Mouse (Mus musculus) midbrain, embryonic 16.5 days (tissue): ENCODE measurements around the gene Hddc2. TPM values are rescaled to one million over a fixed set of nuclear protein-coding genes. Genes with fewer than 3 reads are reported as not detected.
A peak's percentile ranks its signal among the peaks of the same experiment; 100 is the strongest.

ENCODE experiments used
- ATAC-seq: fragments of 200-750 bp; cut with Nextera tagmentation; 2 replicates; pipeline ENCODE4 v1.8.0; 2017; ENCODE audit warnings: moderate TSS enrichment
- H3K27ac ChIP-seq: fragments of 300-500 bp; sonication (generic); 2 replicates; pipeline ENCODE4 v1.5.1; 2014; ENCODE audit warnings: mild to moderate bottlenecking, low read length, mixed read lengths
- H3K27me3 ChIP-seq: fragments of 300-500 bp; sonication (generic); 2 replicates; pipeline ENCODE4 v1.6.1; 2014; ENCODE audit warnings: low read depth, low read length, mixed read lengths; ENCODE audit not compliant: control insufficient read depth, insufficient read depth
- H3K36me3 ChIP-seq: fragments of 300-500 bp; sonication (generic); 2 replicates; pipeline ENCODE4 v1.6.1; 2014; ENCODE audit warnings: mild to moderate bottlenecking, low read length, moderate library complexity, mixed read lengths; ENCODE audit not compliant: control insufficient read depth, insufficient read depth
- H3K4me1 ChIP-seq: fragments of 300-500 bp; sonication (generic); 2 replicates; pipeline ENCODE4 v1.6.1; 2014; ENCODE audit warnings: mild to moderate bottlenecking, low read length, mixed read lengths; ENCODE audit not compliant: control insufficient read depth, insufficient read depth
- H3K4me2 ChIP-seq: fragments of 300-500 bp; sonication (generic); 2 replicates; pipeline ENCODE4 v1.6.1; 2014; ENCODE audit warnings: mild to moderate bottlenecking, low read length, mixed read lengths
- H3K4me3 ChIP-seq: fragments of 300-500 bp; sonication (generic); 2 replicates; pipeline ENCODE4 v1.5.1; 2014; ENCODE audit warnings: low read depth, mild to moderate bottlenecking, low read length, moderate library complexity, mixed read lengths
- H3K9ac ChIP-seq: fragments of 300-500 bp; sonication (generic); 2 replicates; pipeline ENCODE4 v1.6.1; 2014; ENCODE audit warnings: low read depth, low read length, mixed read lengths
- H3K9me3 ChIP-seq: fragments of 300-500 bp; sonication (generic); replicated peaks from 2 replicates; pipeline ENCODE4 v1.6.1; 2014; ENCODE audit warnings: mild to moderate bottlenecking, low read length, mixed read lengths; ENCODE audit not compliant: control insufficient read depth, poor library complexity, severe bottlenecking
- WGBS: fragments of 180-500 bp; shearing (Covaris S2); extraction: QIAGEN DNeasy Blood & Tissue Kit; methylation state at CpG from one replicate; pipeline ENCODE4 v1.1.7; 2014; 5-methylcytosine and 5-hydroxymethylcytosine counted together
- polyA plus RNA-seq: library from polyadenylated mRNA; unstranded; fragments of >200 nt; fragmentation: Nextera tagmentation; extraction: Ambion mirVana; gene quantifications from 2 replicates; pipeline ENCODE4 v1.2.1, GENCODE M21; 2015

Hddc2 gene
- polyA plus RNA-seq, 1 experiment from 2014 or later: 56.8 TPM

DNA sequence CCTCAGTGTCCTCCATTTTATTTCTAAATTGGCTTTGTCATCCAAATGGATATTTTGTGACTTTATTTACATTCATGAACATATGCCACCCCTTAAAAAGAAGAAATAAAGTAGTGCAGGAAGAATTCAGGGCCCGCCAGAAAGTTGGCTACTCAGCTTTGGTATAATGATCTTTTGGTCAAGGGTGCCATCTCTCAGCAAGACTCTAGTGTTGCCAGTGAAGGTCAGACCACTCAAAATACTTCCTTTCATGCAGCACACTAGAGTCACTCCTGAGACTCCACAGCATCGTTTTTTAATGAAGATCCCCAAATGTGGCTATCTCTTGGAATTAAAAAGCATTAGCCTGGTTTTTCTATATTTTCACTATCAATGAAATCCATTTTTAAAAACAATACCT, 14.9 kb upstream of the Hddc2 start:
- 61% methylated on average over 2 of the region's 2 CpGs for WGBS
- H3K27me3 ChIP-seq: no peaks in the 10 kb centered on the region
- no peak overlapping the region for H3K4me2 ChIP-seq
- H3K9ac ChIP-seq: no peak overlapping the region
- H3K9me3 ChIP-seq: no peaks in the 10 kb centered on the region
- H3K36me3 ChIP-seq: no peaks in the 10 kb centered on the region
- no peaks in the 10 kb centered on the region for H3K4me1 ChIP-seq
- H3K27ac ChIP-seq: no peak overlapping the region
- no peak for ATAC-seq
- H3K4me3 ChIP-seq: no peak overlapping the region

DNA sequence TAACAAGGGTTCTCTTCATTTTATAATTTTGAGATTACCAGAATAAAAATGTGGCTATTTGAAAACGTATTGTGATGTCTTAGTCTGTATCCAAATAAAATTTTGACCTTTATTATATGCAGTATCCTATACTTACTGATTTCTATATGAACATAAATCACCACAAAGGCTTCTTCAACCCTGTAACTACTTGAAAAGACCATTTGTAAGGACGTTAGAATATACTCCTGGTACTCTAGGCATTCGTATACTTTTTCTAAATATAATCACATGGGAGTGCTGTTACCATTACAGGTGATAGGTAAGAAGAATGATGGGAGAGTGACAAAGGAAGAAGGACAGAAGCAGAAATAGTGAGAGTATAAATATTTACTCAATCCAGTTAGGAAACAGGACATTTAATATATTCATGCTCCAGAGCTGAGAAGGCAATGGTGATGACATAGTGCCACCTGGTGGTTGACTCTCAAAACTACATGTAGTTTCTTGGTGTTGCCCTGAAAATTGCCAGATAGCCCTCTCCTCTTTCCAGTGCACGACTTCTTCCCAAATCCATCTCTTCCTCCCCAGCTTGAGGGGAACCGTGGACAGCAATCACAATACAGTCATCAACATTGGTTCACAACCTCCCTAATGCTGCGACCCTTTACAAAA, 14.1 kb upstream of the Hddc2 start:
- Histone ChIP-seq H3K27ac (no peak overlapping the region), H3K9ac (no peak overlapping the region), H3K27me3 (no peaks in the 10 kb centered on the region), H3K4me2 (no peak overlapping the region), H3K9me3 (no peaks in the 10 kb centered on the region), H3K4me1 (no peaks in the 10 kb centered on the region), H3K36me3 (no peaks in the 10 kb centered on the region), H3K4me3 (no peak overlapping the region)
- WGBS: 40% methylated on average over 6 of the region's 6 CpGs
- ATAC-seq: peak; percentile 70

GRCm38 (mm10) chr10:31300292-31300691, 12.9 kb upstream of the Hddc2 start:
- Histone ChIP-seq H3K27me3 (no peaks in the 10 kb centered on the region), H3K9ac (no peak overlapping the region), H3K36me3 (no peaks in the 10 kb centered on the region), H3K4me2 (no peak overlapping the region), H3K27ac (no peak overlapping the region), H3K4me1 (no peaks in the 10 kb centered on the region), H3K9me3 (no peaks in the 10 kb centered on the region), H3K4me3 (no peak overlapping the region)
- WGBS: 71% methylated on average over 1 of the region's 1 CpGs
- no peak for ATAC-seq

DNA sequence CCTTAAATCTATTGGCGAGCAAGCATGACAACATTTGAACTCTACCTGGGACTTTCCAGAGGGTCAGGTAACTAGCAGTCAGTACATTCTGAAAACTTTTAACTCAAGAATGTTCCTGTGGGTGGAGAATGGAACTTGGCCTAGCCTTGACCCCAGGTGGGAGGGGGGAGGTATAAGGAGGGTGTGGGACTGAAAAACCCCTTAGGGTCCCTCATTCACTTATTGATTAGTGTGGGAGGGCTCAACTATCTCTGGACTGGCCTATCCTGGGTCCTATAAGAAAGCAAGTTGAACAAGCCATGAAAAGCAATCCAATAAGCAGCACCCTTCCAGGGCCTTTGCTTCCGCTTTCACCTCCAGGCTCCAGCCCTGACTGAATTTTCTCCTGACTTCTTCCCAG, 9.7 kb upstream of the Hddc2 start:
- Histone ChIP-seq H3K27me3 (no peaks in the 10 kb centered on the region), H3K27ac (no peak overlapping the region), H3K4me3 (no peak overlapping the region), H3K9ac (no peak overlapping the region), H3K4me1 (no peaks in the 10 kb centered on the region), H3K9me3 (no peaks in the 10 kb centered on the region), H3K36me3 (no peaks in the 10 kb centered on the region), H3K4me2 (no peak overlapping the region)
- ATAC-seq: no peak
- WGBS: 96% methylated on average over 2 of the region's 2 CpGs

GRCm38 (mm10) chr10:31307024-31307598, 6.1 kb upstream of the Hddc2 start:
- Histone ChIP-seq H3K9ac (no peak overlapping the region), H3K27ac (no peak overlapping the region), H3K4me3 (no peak overlapping the region), H3K4me2 (no peak overlapping the region), H3K4me1 (no peaks in the 10 kb centered on the region), H3K27me3 (no peaks in the 10 kb centered on the region), H3K36me3 (no peaks in the 10 kb centered on the region), H3K9me3 (no peaks in the 10 kb centered on the region)
- 29% methylated on average over 1 of the region's 1 CpGs for WGBS
- no peak for ATAC-seq

- no peaks in the 10 kb centered on the region for H3K9me3 ChIP-seq
- H3K4me3 ChIP-seq: no peak overlapping the region
- peaks cover 7% of the 10 kb centered on the region; the same call in 1 of the 2 replicates for H3K36me3 ChIP-seq
- H3K27me3 ChIP-seq: no peaks in the 10 kb centered on the region
- H3K4me1 ChIP-seq: peaks cover 13% of the 10 kb centered on the region
- H3K9ac ChIP-seq: no peak overlapping the region
- 86% methylated on average over 5 of the region's 5 CpGs for WGBS
- H3K4me2 ChIP-seq: no peak overlapping the region
- ATAC-seq: no peak
- H3K27ac ChIP-seq: no peak overlapping the region
Measured at GRCm38 (mm10) chr10:31318491-31318890, 5.3 kb downstream of the Hddc2 start.

- H3K9ac ChIP-seq: no peak overlapping the region
Measured at GRCm38 (mm10) chr10:31329436-31329835, 16.3 kb downstream of the Hddc2 start.

DNA sequence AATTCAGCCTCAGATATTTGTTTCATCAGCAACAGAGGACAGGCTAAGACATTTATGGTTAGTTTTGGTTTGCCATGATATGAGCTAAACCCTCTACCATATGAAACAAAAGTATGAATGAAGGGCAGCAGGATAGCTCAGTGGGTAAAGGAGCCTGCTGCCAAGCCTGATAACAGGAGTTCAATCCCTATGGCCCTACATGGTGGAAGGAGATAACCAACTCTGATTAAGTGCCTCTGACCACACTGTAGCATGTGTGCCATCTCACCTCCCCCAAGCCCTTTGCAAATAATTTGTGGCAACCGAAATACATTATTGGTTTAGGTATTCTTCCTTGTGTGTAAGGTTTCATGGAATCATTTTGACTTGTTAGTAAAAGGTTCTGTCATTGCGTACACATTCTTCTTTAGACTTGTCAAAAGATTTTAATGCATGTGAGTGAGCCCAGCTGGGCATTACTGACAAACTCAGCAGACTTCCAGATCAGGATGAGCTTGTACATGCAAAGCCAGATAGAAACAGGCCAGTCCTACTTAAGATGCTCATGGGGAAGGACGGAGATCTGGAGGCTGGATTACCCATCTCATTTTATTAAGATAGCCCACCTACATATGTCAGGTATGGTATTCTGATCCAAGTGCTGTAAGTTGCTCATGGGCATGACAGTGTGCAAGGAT, 17.2 kb downstream of the Hddc2 start:
- 93% methylated on average over 3 of the region's 3 CpGs for WGBS
- H3K4me3 ChIP-seq: no peak overlapping the region

More at GRCm38 (mm10) chr10:31329436-31329835, 16.3 kb downstream of the Hddc2 start:
- H3K4me2 ChIP-seq: no peak overlapping the region
- H3K27ac ChIP-seq: no peak overlapping the region
- no peaks in the 10 kb centered on the region for H3K9me3 ChIP-seq
- no peaks in the 10 kb centered on the region for H3K4me1 ChIP-seq
- no peak overlapping the region for H3K4me3 ChIP-seq
- H3K36me3 ChIP-seq: peaks cover 12% of the 10 kb centered on the region
- no peak for ATAC-seq
- 73% methylated on average over 1 of the region's 1 CpGs for WGBS
- no peaks in the 10 kb centered on the region for H3K27me3 ChIP-seq

GRCm38 (mm10) chr10:31331225-31331775, 18.1 kb downstream of the Hddc2 start:
- H3K4me1 ChIP-seq: no peaks in the 10 kb centered on the region
- H3K9ac ChIP-seq: no peak overlapping the region
- no peak overlapping the region for H3K4me2 ChIP-seq
- H3K27me3 ChIP-seq: no peaks in the 10 kb centered on the region
- no peaks in the 10 kb centered on the region for H3K9me3 ChIP-seq
- H3K27ac ChIP-seq: no peak overlapping the region
- 84% methylated on average over 4 of the region's 4 CpGs for WGBS
- peak; percentile 73; the same call in 1 of the 2 replicates for ATAC-seq
- H3K4me3 ChIP-seq: no peak overlapping the region
- H3K36me3 ChIP-seq: peaks cover 7% of the 10 kb centered on the region

More for the DNA sequence above, 17.2 kb downstream of the Hddc2 start:
- Histone ChIP-seq H3K27me3 (no peaks in the 10 kb centered on the region), H3K4me2 (no peak overlapping the region), H3K9ac (no peak overlapping the region), H3K4me1 (no peaks in the 10 kb centered on the region), H3K36me3 (peaks cover 12% of the 10 kb centered on the region), H3K27ac (no peak overlapping the region), H3K9me3 (no peaks in the 10 kb centered on the region)
- ATAC-seq: no peak
